Mouse (Mus musculus) heart, adult 2 months (tissue): ENCODE results near the gene Slc24a2.

Source experiments
- CTCF ChIP-seq: fragments of 200-600 bp; IDR thresholded peaks from 2 replicates; pipeline ENCODE4 v1.8.1; 2022; ENCODE audit warnings: antibody characterized with exemption, mild to moderate bottlenecking, moderate library complexity
- EP300 ChIP-seq: fragments of 200-500 bp; IDR thresholded peaks from 2 replicates; pipeline ENCODE4 v1.6.1; 2011; ENCODE audit warnings: low read depth, low read length, control low read depth; ENCODE audit not compliant: insufficient read depth
- POLR2A ChIP-seq: fragments of 200-500 bp; IDR thresholded peaks from 2 replicates; pipeline ENCODE4 v1.6.1; 2011; ENCODE audit warnings: mild to moderate bottlenecking, low read depth, low read length, control low read depth; ENCODE audit not compliant: insufficient read depth

GRCm38 (mm10) chr4:87043296-87043695 is 187.0 kb downstream of the Slc24a2 start:
- no peak for TF ChIP-seq CTCF
- TF ChIP-seq EP300: no peak
- TF ChIP-seq POLR2A: no peak
